Mouse (Mus musculus): ENCODE data around the gene Lce1c.
"Not testable (repeated sequence)": the region's sequence is repeated elsewhere in the genome, so short reads cannot be mapped to it uniquely, and the experiment has no call there.

Lce1c gene

DNA sequence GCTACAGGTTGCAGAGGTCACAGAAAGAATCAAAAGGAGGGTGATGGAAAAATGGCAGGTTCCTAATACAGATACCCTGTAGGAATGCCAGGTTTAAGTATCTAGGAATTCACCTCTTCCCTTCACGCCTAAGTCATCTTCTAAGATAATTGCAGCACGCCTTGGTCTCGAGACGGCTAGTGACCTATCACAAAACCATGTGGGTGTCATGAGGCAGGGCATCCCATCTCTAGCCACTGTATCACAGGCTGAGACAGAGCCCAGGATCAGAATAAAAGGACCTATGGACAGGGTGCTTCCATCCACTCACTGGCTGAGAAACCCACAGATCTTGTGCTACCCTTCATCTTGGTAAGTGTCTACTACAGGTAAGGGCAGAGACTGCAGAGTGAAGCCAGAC is at the start of gene Lce1c:
Gene Lce1c, plus strand, starts transcription at position 301 of the 400 bp plus-strand sequence.
- ChIA-PET POLR2A (no interaction called here), CTCF (interaction anchor here in 1 of 4 experiments (0.6 kb wide), 1 partner anchor 82 kb away, joined by 4 read pairs; no protein-coding TSS in a partner anchor)

DNA sequence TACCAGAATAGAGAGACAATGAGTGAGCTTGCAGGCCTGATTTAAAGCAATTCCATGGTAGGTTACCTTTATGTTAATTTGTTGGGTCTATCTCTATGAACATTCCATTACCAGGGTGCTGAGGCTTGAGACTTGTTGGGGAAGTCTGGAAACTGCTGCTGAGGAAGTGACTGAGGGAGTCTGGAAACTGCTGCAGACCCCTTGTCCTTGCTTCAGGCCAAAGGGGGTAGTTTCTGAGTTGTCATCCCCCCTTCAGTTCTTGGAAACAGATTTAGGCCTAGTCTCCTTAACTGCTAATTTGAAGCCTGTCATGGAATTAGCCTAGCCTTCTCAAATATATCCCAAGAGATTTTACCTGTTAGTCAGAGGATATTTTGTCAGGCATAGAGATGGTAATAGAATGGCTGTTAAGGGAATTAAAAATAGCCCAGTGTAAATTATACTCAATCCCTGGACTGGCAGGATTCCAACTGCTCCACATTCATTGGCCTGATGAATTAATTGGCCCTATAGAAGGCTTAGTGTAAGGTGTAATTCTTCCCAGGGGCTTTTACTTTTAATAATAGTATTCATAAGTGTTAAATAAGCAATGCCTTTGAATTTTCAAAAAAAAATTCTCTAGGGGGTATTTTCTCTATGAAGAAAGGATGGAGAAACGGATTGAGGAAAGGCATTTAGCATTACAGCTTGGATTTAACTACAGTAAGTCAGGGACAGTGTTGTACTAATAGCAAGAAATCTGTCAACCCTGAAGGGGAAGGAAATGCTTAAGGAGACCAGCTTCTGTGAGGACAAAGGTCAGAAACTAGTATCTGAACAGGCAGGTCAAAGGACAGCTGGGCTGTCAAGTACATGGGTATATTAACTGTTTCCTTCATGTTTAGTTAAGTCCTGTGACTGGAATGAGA is 41.0 kb upstream of the Lce1c start:
- CTCF ChIA-PET = no interaction called here
- POLR2A ChIA-PET = no interaction called here

DNA sequence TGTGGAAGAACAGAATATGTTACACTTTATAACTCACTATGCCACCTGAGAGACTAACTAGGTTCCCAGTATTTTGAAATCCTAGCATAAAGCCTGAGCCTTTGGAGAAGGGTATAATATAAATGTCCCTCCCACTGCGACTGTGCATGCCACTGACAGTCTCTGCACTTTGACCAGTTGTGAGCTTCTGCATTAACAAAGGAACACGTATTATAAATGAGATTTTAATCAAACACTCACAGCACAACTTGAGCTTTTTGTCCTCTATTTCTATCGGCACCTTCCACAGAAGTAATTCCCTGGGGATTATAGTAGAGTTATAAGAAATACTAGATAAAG is 40.4 kb upstream of the Lce1c start:
- CTCF ChIA-PET = no interaction called here
- POLR2A ChIA-PET = no interaction called here

DNA sequence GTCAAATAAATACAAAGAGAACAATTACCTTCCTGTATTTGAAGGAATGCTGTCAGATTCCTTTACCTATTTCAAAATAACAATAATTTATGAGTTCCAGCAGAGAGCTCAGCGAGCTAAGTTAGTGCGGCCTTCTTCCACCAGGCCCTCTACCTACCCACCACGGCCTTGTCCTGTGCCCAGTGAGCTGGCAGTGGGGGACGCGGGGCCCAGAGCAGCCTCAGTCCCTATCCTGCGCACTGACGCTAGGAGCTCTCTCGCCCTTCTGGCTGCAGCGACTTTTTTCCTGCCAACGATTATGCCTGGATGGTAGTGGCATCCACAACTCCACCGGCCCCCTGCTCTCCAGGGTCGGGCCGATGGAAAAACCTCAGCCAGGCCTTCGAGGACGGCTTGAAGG is 39.2 kb upstream of the Lce1c start:
- POLR2A ChIA-PET = no interaction called here
- CTCF ChIA-PET = no interaction called here

DNA sequence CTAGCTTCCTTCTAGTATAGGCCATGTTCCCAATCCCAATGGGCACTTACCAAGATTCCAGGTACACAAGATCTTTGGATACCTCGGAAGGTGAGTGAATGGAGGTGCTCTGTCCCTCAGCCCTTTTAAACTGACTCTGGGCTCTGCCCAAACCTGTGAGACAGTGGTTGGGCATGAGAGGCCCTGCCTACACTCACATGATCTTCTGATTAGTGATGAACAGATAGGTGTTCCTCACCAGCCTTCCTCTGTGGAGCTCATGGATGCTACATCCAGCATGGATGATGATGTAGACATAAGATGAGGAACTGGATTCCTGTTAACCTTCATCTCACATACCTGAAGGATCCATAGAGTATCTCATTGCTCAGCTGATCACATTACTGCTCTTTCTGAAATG is 30.8 kb upstream of the Lce1c start, which contains the start of gene Lce1a1:
Gene Lce1a1, minus strand, starts transcription at position 101 of the 400 bp plus-strand sequence.
- ChIA-PET POLR2A (no interaction called here), CTCF (no interaction called here)

DNA sequence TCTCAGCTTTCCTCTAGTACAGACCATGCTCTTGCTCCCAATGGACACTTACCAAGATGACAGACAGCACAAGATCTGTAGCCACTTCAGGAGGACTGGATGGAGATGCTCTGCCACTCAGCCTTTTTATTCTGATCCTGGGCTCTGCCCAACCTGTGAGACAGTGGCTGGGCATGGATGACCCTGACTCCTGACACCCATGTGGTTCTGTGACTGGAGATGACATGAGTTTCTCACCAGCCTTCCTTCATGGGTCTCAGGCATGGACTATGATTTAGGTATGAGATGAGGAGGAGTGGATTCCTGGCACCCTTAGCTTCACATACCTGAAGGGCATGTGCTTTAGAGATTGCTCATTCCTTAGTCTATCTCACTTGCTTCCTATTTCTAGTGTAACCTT is 22.2 kb upstream of the Lce1c start, which contains the start of gene Lce1b:
Gene Lce1b, minus strand, starts transcription at position 101 of the 400 bp plus-strand sequence.
- ChIA-PET CTCF (no interaction called here), POLR2A (no interaction called here)

DNA sequence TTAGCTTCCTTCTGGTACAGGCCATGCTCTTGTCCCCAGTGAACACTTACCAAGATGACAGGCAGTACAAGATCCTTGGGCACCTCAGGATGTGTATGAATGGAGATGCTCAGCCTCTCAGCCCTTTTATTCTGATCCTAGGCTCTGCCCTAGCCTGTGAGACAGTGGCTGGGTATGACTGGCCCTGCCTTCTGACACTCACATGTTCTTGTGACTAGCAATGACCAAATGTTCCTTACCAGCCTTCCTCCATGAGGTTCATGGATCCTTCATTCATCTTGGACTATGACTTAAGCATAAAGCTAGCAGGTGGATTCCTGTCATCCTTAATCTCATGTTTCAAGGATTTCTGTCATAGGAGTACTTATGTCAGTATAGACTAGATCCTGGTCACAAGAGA is 8.8 kb upstream of the Lce1c start, which contains the start of gene Lce1a2:
Gene Lce1a2, minus strand, starts transcription at position 101 of the 400 bp plus-strand sequence.
- ChIA-PET CTCF (no interaction called here), POLR2A (no interaction called here)

DNA sequence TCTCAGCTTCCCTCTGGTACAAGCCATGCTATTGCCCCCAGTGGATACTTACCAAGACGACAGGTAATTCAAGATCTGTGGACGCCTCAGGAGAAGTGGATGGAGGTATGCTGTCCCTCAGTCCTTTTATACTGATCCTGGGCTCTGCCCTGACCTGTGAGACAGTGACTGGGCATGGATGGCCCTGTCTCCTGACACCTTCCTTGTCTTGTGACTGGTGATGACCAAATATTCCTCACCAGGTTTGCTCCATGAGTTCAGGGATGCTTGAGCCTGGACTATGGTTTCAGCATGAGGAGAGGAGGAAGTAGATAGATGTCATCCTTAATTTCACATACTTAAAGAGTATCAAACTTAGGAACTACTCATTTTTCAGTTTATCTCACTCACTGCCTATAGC is 8.1 kb downstream of the Lce1c start, which contains the start of gene Lce1d:
Gene Lce1d, minus strand, starts transcription at position 101 of the 400 bp plus-strand sequence.
- CTCF ChIA-PET = interaction anchor here in 1 of 4 experiments (1.2 kb wide), 1 partner anchor 79 kb away, joined by 3 read pairs; no protein-coding TSS in a partner anchor
- POLR2A ChIA-PET = no interaction called here

DNA sequence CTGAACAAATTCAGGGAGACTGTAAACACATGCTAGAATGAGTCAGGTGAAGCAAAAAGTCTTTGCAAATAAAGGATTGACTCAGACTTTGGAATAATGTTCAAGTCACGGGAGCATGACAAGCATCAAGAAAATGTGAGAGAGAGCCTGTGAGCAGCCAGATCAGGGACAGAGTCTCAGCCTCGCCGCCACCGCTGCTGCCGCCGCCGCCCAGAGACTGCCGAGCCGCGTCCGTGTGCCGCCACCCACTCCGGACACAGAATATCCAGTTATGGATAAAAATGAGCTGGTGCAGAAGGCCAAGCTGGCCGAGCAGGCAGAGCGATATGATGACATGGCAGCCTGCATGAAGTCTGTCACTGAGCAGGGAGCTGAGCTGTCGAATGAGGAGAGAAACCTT is 10.1 kb downstream of the Lce1c start:
- POLR2A ChIA-PET, CTCF ChIA-PET: not testable (repeated sequence)

DNA sequence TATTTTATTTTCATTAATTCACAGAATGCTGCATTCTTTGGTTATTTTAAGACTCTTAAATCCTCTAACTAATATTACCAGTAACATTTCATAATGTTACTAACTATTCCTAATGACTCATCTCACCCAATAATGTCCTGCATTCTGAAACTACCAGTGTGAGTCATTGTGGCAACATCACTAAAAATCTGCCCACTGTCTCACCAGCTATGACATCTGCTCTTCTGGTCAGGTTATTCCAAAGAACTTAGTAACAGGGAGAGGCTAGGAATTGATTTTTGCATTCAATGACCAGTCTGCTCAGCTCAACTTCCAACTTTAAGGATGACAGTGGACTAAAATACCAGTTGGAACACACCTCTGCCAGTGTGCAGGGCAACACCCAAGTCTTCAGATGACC is 12.6 kb downstream of the Lce1c start:
- CTCF ChIA-PET = no interaction called here
- POLR2A ChIA-PET = no interaction called here

DNA sequence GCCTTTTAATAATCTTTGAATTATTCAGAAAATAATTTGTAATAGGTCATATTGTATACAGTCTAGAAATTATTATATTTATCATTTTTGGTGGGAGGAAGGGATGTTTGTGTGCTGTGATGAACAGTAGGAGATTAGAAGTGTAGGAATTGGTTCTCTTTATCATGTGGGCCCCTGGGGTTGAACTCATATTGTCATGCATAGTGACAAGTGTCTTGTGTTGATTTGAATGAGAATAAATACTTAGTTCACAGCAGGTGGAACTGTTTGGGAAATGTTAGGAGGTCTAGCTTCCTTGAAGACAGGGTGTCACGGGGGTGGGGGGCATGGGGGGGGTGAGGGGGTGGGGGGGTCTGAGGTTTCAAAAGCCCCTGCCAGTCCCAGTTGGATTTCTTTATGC is 15.6 kb downstream of the Lce1c start:
- POLR2A ChIA-PET = interaction anchor here in 1 of 4 experiments (0.5 kb wide), 1 partner anchor 376 kb away, joined by 3 read pairs; no protein-coding TSS in a partner anchor
- CTCF ChIA-PET = interaction anchor here in 1 of 4 experiments (0.7 kb wide), 1 partner anchor 26 kb away, joined by 4 read pairs; no protein-coding TSS in a partner anchor

DNA sequence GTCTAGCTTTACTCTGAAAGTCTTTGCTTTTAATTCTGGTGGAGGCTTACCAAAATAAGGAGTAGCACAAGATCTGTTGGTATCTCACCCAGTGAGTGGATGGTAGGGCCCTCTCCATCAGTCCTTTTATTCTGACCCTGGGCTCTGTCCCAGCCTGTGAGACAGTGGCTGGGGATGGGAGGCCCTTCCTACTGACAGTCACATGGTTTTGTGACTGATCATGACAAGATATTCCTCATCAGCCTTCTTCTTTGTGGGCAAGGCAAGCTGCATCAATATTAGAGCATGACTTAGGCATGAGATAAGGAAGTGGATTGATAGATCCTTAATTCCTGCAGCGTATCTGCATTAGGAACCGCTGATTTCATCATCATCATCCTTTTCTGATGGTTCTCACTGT is 29.9 kb downstream of the Lce1c start, which contains the start of gene Lce1e:
Gene Lce1e, minus strand, starts transcription at position 101 of the 400 bp plus-strand sequence.
- POLR2A ChIA-PET = no interaction called here
- CTCF ChIA-PET = interaction anchor here in 1 of 4 experiments (0.9 kb wide), 1 partner anchor 199 kb away, joined by 4 read pairs; no protein-coding TSS in a partner anchor

DNA sequence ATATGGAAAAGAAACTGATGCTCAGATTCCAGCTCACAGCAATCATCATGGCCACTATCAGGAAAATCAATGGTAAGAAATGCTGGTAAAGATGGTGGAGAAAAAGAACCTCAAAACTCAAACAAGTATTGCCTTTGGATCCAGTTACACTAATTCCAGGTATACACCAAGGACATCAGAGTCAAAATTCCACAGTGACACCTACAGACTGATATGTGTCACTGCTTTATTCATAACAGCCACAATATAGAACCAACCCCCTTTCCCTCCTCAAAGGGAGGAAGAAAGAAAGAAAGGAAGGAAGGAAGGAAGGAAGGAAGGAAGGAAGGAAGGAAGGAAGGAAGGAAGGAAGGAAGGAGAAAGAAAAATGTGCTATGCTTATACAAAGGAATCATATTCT is 36.1 kb downstream of the Lce1c start:
- ChIA-PET POLR2A (no interaction called here), CTCF (no interaction called here)

DNA sequence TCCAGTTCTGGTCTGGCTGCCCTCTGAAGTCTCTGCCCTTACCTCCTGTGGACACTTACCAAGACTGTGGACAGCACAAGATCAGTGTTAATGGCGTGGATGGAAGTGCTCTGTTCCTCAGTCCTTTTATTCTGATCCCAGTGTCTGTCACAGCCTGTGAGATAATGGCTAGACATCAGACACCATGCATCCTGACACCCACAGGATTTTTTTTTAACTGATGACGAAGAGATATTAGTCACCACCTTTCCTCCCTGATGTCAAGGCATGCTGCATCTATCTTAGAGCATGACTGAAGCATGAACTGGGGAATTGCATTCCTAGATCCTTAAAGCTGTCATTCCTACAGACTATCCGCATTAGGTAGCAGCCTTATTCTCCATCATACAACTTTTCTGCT is 41.2 kb downstream of the Lce1c start, which contains the start of gene Lce1f:
Gene Lce1f, minus strand, starts transcription at position 101 of the 400 bp plus-strand sequence.
- CTCF ChIA-PET = no interaction called here
- POLR2A ChIA-PET = no interaction called here

DNA sequence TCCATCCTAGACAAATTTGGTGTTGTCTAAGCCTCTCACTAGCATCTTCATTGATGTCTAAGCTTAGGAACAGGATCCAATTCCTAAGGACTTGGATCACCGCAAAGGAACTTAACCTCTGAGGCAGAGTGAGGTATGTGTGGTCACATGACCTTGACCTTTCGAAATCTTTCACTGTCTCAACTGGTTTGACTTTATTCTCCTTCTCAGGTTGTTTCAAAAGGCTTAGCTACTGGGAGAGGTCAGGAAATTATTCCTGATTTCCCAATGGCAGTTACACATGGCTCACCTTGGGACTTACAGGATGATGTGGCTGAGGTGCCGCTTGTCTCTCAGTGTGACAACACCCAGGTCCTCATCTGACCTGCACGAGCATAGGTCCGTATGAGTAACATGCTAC is 43.6 kb downstream of the Lce1c start:
- POLR2A ChIA-PET = no interaction called here
- CTCF ChIA-PET = no interaction called here

Data from embryonic stem cell, embryonic (primary cell).